Mouse (Mus musculus) testis, postnatal 14 days (tissue): Measurements from ENCODE around the gene Runx1.

Source experiments
- DNase-seq: peaks from one replicate; pipeline ENCODE4 v3.0.0; 2021; ENCODE audit warnings: low spot score

The Runx1 gene

GRCm38 (mm10) chr16:92565291-92565690 is 260.7 kb downstream of the Runx1 start:
- DNase-seq = no peak

- no peak for DNase-seq
Measured at GRCm38 (mm10) chr16:92555051-92555450, 270.9 kb downstream of the Runx1 start.

GRCm38 (mm10) chr16:92552858-92553257 is 273.1 kb downstream of the Runx1 start:
- DNase-seq = no peak

GRCm38 (mm10) chr16:92552106-92552382 is 273.9 kb downstream of the Runx1 start:
- no peak for DNase-seq
